Mouse (Mus musculus): ENCODE data around the gene Gal3st4. TPM values are rescaled to one million over a fixed set of nuclear protein-coding genes. Genes with fewer than 3 reads are reported as not detected.

Gene Gal3st4
- polyA plus RNA-seq, 1 experiment from 2014 or later: 1.6 TPM

GRCm38 (mm10) chr5:138281798-138282197, 9.2 kb upstream of the Gal3st4 start:
- WGBS: 70% methylated on average over 2 of the region's 2 CpGs
- no peaks in the 10 kb centered on the region; the same call in 1 of the 2 replicates for H3K27me3 ChIP-seq (ENCODE audit: insufficient read depth, low read length)
- no peak for TF ChIP-seq CTCF (IDR thresholded peaks at IDR 0.05; ENCODE audit: low read depth)
- no peak overlapping the region for H3K4me3 ChIP-seq (ENCODE audit: low read depth, low read length)
- H3K9ac ChIP-seq: no peak overlapping the region
- no peak overlapping the region for H3K27ac ChIP-seq (ENCODE audit: low read depth)
- H3K4me1 ChIP-seq (ENCODE audit: insufficient read depth): peaks cover 5% of the 10 kb centered on the region
- ATAC-seq (ENCODE audit: insufficient read depth) (no peak), DNase-seq (no peak)
- peaks cover 9% of the 10 kb centered on the region; the same call in 1 of the 2 replicates for H3K9me3 ChIP-seq (ENCODE audit: low read depth, low read length)
- peaks cover 5% of the 10 kb centered on the region; the same call in 1 of the 2 replicates for H3K36me3 ChIP-seq (ENCODE audit: insufficient read depth)
- H3K4me2 ChIP-seq: no peak overlapping the region

- Histone ChIP-seq H3K27ac (ENCODE audit: low read depth) (no peak overlapping the region), H3K36me3 (ENCODE audit: insufficient read depth) (peaks cover 15% of the 10 kb centered on the region; the same call in 1 of the 2 replicates), H3K4me1 (ENCODE audit: insufficient read depth) (peaks cover 7% of the 10 kb centered on the region), H3K4me2 (no peak overlapping the region; the same call in 1 of the 2 replicates), H3K27me3 (ENCODE audit: insufficient read depth, low read length) (no peaks in the 10 kb centered on the region; the same call in 1 of the 2 replicates), H3K4me3 (ENCODE audit: low read depth, low read length) (no peak overlapping the region), H3K9me3 (ENCODE audit: low read depth, low read length) (peaks cover 9% of the 10 kb centered on the region; the same call in 1 of the 2 replicates), H3K9ac (no peak overlapping the region)
- ATAC-seq (ENCODE audit: insufficient read depth) (no peak), DNase-seq (no peak)
- 89% methylated on average over 15 of the region's 15 CpGs for WGBS
- no peak for TF ChIP-seq CTCF (IDR thresholded peaks at IDR 0.05; ENCODE audit: low read depth)
Measured at GRCm38 (mm10) chr5:138280829-138281228, 8.2 kb upstream of the Gal3st4 start.

GRCm38 (mm10) chr5:138280425-138280768, 7.8 kb upstream of the Gal3st4 start:
- Histone ChIP-seq H3K4me3 (ENCODE audit: low read depth, low read length) (peak overlapping the region; percentile 60), H3K9me3 (ENCODE audit: low read depth, low read length) (peaks cover 9% of the 10 kb centered on the region; the same call in 1 of the 2 replicates), H3K9ac (no peak overlapping the region), H3K4me1 (ENCODE audit: insufficient read depth) (peaks cover 8% of the 10 kb centered on the region), H3K4me2 (peak overlapping the region; percentile 66), H3K27me3 (ENCODE audit: insufficient read depth, low read length) (no peaks in the 10 kb centered on the region; the same call in 1 of the 2 replicates), H3K27ac (ENCODE audit: low read depth) (no peak overlapping the region), H3K36me3 (ENCODE audit: insufficient read depth) (peaks cover 17% of the 10 kb centered on the region; the same call in 1 of the 2 replicates)
- no peak for ATAC-seq (ENCODE audit: insufficient read depth)
- TF ChIP-seq CTCF (IDR thresholded peaks at IDR 0.05; ENCODE audit: low read depth): no peak
- DNase-seq: no peak
- 20% methylated on average over 26 of the region's 26 CpGs for WGBS

- Histone ChIP-seq H3K27me3 (ENCODE audit: insufficient read depth, low read length) (no peaks in the 10 kb centered on the region; the same call in 1 of the 2 replicates), H3K9me3 (ENCODE audit: low read depth, low read length) (peaks cover 9% of the 10 kb centered on the region; the same call in 1 of the 2 replicates), H3K4me3 (ENCODE audit: low read depth, low read length) (peak within 1 kb of the TSS; percentile 60), H3K4me2 (peak within 1 kb of the TSS; percentile 66), H3K27ac (ENCODE audit: low read depth) (no peak within 1 kb of the TSS), H3K4me1 (ENCODE audit: insufficient read depth) (peaks cover 8% of the 10 kb centered on the region), H3K36me3 (ENCODE audit: insufficient read depth) (peaks cover 17% of the 10 kb centered on the region; the same call in 1 of the 2 replicates), H3K9ac (peak within 1 kb of the TSS; percentile 71)
- WGBS: under 1% methylated on average over 56 of the region's 56 CpGs
- DNase-seq (peak; percentile 99), ATAC-seq (ENCODE audit: insufficient read depth) (peak; percentile 99)
- TF ChIP-seq CTCF (IDR thresholded peaks at IDR 0.05; ENCODE audit: low read depth): no peak
Measured at GRCm38 (mm10) chr5:138279585-138280424, 7.2 kb upstream of the Gal3st4 start, which contains the start of the genes Gm43720, Gpc2 and Stag3. TSS of gene Gm43720 (minus strand) at chr5:138279958. TSS of gene Gpc2 (minus strand) at chr5:138280005. TSS of gene Stag3 (plus strand) at chr5:138280240.

GRCm38 (mm10) chr5:138277994-138278393, 5.4 kb upstream of the Gal3st4 start:
- H3K27me3 ChIP-seq (ENCODE audit: insufficient read depth, low read length): no peaks in the 10 kb centered on the region; the same call in 1 of the 2 replicates
- peaks cover 8% of the 10 kb centered on the region for H3K4me1 ChIP-seq (ENCODE audit: insufficient read depth)
- peaks cover 9% of the 10 kb centered on the region; the same call in 1 of the 2 replicates for H3K9me3 ChIP-seq (ENCODE audit: low read depth, low read length)
- no peak overlapping the region for H3K4me2 ChIP-seq
- no peak for DNase-seq
- H3K9ac ChIP-seq: no peak overlapping the region
- H3K27ac ChIP-seq (ENCODE audit: low read depth): no peak overlapping the region
- WGBS: 81% methylated on average over 7 of the region's 7 CpGs
- no peak for TF ChIP-seq CTCF (IDR thresholded peaks at IDR 0.05; ENCODE audit: low read depth)
- ATAC-seq (ENCODE audit: insufficient read depth): no peak
- peaks cover 20% of the 10 kb centered on the region; the same call in 1 of the 2 replicates for H3K36me3 ChIP-seq (ENCODE audit: insufficient read depth)
- no peak overlapping the region for H3K4me3 ChIP-seq (ENCODE audit: low read depth, low read length)

GRCm38 (mm10) chr5:138275216-138276050, 2.8 kb upstream of the Gal3st4 start:
- no peak for TF ChIP-seq CTCF (IDR thresholded peaks at IDR 0.05; ENCODE audit: low read depth)
- Histone ChIP-seq H3K27ac (ENCODE audit: low read depth) (no peak overlapping the region), H3K36me3 (ENCODE audit: insufficient read depth) (peaks cover 20% of the 10 kb centered on the region; the same call in 1 of the 2 replicates), H3K4me3 (ENCODE audit: low read depth, low read length) (peak overlapping the region; percentile 16), H3K4me2 (peak overlapping the region; percentile 48), H3K4me1 (ENCODE audit: insufficient read depth) (peaks cover 12% of the 10 kb centered on the region), H3K9me3 (ENCODE audit: low read depth, low read length) (peaks cover 1% of the 10 kb centered on the region; the same call in 1 of the 2 replicates), H3K27me3 (ENCODE audit: insufficient read depth, low read length) (no peaks in the 10 kb centered on the region), H3K9ac (peak overlapping the region; percentile 16)
- ATAC-seq (ENCODE audit: insufficient read depth) (no peak), DNase-seq (peak; percentile 42)
- 35% methylated on average over 41 of the region's 41 CpGs for WGBS
